Mouse (Mus musculus): Measurements from ENCODE around the gene Dip2c.

The Dip2c gene

DNA sequence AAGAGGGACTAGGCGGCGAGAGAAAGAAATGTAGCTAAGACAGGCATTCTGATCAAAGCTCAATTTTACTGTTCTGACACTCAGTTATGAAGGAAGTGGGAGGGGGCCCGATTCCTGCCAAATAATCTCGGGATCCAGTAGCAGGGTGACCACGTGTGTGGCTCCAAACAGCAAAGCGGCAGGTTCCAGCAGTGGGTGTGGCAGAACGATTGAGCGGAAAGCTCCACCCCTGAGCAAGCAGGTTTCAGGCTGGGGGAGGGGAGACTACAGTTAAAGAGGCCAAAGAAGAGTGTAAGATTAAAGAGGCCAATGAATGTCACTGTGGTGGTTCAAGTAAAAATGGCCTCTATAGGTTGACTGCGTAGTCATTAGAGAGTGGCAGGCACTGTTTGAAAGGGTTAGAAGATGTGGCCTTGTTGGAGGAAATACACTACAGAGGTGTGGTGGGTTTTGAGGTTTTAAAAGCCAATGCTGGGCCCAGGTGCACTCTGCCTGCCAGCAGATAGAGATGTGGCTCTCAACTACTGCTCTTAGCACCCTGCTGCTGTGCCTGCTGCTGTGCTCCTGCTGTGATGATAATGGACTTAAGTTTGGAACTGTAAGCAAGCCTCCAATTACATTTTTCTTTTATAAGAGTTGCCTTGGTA lies 271.5 kb downstream of the Dip2c start:
- peak; percentile 16 for DNase-seq (ENCODE audit: low spot score)

DNA sequence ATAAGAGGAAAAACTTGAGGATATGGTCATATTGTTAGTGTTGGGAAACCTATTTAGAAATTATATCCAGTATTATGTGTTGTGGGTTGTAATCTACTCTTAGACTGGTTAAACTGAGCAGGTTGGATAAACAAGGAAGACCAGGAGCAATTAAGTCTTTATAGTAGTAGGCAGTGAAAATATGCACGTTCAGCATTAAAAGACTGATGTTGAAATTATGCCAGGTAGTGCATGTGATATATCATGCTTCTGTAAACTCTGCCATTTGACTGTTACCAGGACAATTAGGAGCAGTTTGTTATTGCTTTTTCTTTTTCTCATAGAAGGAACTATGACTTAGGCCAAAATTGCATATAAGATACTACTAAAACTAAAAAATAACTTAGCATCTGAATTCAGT lies 285.8 kb downstream of the Dip2c start:
- DNase-seq (ENCODE audit: low spot score) = no peak

DNA sequence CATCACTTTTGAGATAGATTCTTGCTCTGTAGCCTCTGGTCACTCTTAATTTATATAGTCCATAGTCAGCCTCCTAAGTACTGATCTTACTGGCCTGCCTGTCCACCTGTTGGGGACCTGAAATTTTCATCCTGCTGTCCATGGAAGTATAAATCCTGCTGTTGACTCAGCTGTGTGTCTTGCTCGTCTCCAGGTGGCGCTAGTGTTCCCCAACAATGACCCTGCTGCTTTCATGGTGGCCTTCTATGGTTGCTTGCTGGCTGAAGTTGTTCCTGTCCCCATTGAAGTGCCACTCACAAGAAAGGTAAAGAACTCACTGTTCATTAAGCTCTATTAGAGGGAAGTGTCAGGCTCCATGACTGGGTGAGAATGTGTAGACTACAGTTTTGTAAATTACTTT lies 286.6 kb downstream of the Dip2c start:
- peak; percentile 35 for DNase-seq (ENCODE audit: low spot score)

DNA sequence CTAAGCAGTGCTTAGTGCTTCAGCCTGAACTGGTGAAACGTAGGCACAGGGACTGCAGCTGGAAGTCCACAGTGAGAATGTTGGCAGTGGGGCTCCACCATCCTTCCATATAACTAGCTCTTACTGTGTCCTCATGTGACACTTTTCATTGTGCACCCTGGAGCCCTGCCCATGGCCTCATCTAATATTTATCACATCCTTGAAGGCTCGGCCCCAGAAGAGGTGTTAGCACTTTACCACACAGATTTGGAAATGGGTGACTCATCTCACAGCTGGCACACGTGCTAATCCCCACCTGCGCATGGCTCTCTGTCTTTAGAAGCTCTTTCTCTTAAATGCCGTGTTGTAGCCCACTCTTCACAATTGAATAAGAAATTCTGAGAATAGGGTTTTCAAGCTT lies 292.5 kb downstream of the Dip2c start:
- DNase-seq (ENCODE audit: low spot score) = no peak

- DNase-seq (ENCODE audit: low spot score) = no peak
These were observed 300.4 kb downstream of the Dip2c start for GRCm38 (mm10) chr13:9576686-9577085.

GRCm38 (mm10) chr13:9578456-9578855 lies 302.1 kb downstream of the Dip2c start:
- DNase-seq (ENCODE audit: low spot score) = peak; percentile 13

- DNase-seq (ENCODE audit: low spot score) = no peak
These were observed 305.5 kb downstream of the Dip2c start for GRCm38 (mm10) chr13:9581821-9582220.

- DNase-seq (ENCODE audit: low spot score) = no peak
These were observed 307.3 kb downstream of the Dip2c start for GRCm38 (mm10) chr13:9583579-9583978.

- no peak for DNase-seq (ENCODE audit: low spot score)
These were observed 323.2 kb downstream of the Dip2c start for GRCm38 (mm10) chr13:9599334-9600096.

- no peak for DNase-seq (ENCODE audit: low spot score)
These were observed 325.0 kb downstream of the Dip2c start for GRCm38 (mm10) chr13:9601350-9601749.

GRCm38 (mm10) chr13:9611229-9611628 lies 334.9 kb downstream of the Dip2c start:
- no peak for DNase-seq (ENCODE audit: low spot score)

DNA sequence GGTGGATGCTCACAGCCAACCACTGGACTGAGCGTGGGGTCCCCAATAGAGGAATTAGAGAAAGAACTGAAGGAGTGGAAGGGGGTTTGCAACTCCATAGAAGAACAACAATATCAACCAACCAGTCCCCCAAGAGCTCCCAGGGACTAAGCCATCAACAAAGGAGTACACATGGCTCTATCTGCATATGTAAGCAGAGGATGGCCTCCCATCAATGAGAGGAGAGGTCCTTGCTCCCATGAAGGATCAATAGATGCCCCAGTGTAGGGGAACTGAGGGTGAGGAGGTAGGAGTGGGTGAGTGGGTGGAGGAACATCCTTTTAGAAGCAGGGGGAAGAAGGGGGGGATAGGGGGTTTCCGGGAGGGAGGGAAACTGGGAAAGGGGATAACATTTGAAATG lies 356.4 kb downstream of the Dip2c start:
- no peak for DNase-seq (ENCODE audit: low spot score)

DNA sequence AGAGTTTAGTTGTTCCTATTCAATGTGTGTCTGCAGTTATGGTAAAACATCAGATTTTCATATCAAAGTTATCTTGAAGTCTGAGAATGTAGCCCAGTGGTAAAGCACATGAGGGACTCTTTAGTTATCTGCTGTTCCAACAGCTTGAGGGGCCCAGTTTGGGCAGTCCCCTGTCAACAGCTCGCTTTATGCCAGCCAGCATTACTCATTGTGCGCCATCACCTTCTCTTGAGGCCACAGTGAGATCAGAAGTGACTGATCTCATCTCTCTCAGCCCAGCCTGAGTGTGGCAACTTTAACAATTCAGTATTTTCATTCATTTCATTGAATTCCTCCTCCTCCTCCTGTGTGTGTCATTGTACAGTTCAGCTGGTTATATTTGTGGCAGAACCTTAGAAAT lies 359.6 kb downstream of the Dip2c start:
- DNase-seq (ENCODE audit: low spot score) = no peak

DNA sequence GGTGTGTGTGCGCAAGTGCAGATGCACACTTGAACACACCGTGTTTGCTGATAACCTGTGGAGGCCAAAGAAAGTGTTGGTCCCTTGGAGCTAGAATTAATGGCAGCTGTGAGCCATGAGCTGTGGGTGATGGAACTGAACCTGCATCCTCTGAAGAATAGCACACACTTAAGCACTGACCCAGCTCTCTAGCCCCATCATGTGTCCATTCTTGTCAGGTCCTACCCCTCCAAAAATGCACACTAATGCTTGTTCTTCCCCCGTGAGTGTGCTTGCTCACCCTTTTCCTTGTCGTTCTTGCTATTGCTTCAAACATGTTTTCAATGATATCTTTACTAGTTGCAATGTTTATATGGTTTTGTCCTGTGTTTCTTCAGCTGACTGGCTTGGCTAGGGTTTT lies 360.2 kb downstream of the Dip2c start:
- DNase-seq (ENCODE audit: low spot score) = peak; percentile 9

GRCm38 (mm10) chr13:9637949-9638348 lies 361.6 kb downstream of the Dip2c start:
- no peak for DNase-seq (ENCODE audit: low spot score)

- DNase-seq (ENCODE audit: low spot score) = no peak
These were observed 372.4 kb downstream of the Dip2c start for GRCm38 (mm10) chr13:9648716-9649115.

GRCm38 (mm10) chr13:9649894-9650293 lies 373.6 kb downstream of the Dip2c start:
- DNase-seq (ENCODE audit: low spot score) = no peak

- DNase-seq (ENCODE audit: low spot score) = no peak
These were observed 374.3 kb downstream of the Dip2c start for GRCm38 (mm10) chr13:9650580-9650979.

DNA sequence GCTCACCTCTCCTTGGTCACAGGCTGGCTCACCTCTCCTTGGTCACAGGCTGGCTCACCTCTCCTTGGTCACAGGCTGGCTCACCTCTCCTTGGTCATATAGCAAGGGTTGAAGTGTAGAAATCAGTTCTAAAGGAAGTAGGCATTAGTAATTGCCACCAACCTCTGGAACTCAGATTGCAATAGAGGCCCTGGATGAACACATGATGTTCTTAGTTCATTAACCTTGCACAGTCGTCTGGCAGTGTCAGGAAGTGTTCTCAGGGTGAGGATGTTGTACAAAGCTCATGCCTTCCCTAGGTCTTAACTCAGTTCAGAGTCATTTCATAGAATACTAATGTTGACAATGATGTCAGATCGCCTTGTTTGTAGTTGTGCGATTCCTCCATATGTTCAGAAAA lies 376.7 kb downstream of the Dip2c start:
- no peak for DNase-seq (ENCODE audit: low spot score)

DNA sequence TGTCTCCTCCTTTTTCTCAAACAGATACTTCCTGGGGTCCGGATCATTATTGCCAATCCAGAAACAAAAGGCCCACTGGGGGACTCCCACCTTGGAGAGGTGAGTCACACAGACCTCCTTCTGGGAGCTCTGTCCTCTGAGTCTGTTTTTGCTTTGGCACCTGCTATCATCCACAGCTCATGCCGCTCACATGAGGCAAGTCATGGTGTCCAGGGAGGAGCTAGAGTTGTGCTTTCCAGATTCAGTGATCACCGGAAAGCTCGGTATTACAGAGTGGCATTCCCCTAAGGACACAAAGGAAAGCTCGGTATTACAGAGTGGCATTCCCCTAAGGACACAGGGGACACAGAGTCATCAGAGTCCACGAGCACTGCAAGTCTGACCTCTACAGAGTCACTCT lies 380.3 kb downstream of the Dip2c start:
- DNase-seq (ENCODE audit: low spot score) = no peak

GRCm38 (mm10) chr13:9660711-9661110 lies 384.4 kb downstream of the Dip2c start:
- DNase-seq (ENCODE audit: low spot score) = no peak

- DNase-seq (ENCODE audit: low spot score) = no peak
These were observed 387.3 kb downstream of the Dip2c start for GRCm38 (mm10) chr13:9663593-9663992.

- no peak for DNase-seq (ENCODE audit: low spot score)
These were observed 391.7 kb downstream of the Dip2c start for GRCm38 (mm10) chr13:9667954-9668496.

- no peak for DNase-seq (ENCODE audit: low spot score)
These were observed 392.9 kb downstream of the Dip2c start for GRCm38 (mm10) chr13:9669246-9669645.

Data from urinary bladder, postnatal 14 days (tissue).